Mouse (Mus musculus): Measurements from ENCODE around the gene Btbd35f5. TPM values are rescaled to one million over a fixed set of nuclear protein-coding genes. Genes with fewer than 3 reads are reported as not detected.
"Not testable (repeated sequence)": the region's sequence is repeated elsewhere in the genome, so short reads cannot be mapped to it uniquely, and the experiment has no call there.

Btbd35f5 gene
- polyA plus RNA-seq (2015; fragmentation: Nextera tagmentation; extraction: Ambion mirVana) = not detected in 2 replicates

DNA sequence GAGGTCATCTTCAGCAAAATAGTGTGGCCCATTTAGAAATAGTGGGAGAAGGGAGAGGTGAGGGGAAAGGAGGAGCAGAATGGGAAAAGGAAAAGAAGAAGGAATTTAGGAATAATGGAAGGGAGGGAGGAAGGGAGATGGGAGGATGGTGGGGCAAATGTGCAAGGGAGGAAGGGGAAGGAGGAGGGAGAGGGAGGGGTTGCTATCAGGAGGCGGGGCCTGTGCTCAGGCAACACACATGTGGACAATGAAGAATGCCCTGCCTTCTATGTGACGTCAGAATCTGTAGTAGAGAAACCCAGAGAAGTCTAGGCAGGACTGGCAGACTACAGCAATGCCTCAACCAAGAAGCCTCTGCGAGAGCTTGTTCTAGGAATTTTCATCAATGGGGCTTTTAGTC lies at the start of gene Btbd35f5:
Gene Btbd35f5, plus strand, starts transcription at position 301 of the 400 bp plus-strand sequence.
- not testable (repeated sequence) for H3K27ac ChIP-seq (ENCODE audit: low read length); H3K9ac ChIP-seq (ENCODE audit: low read length); H3K4me2 ChIP-seq (ENCODE audit: low read depth, low read length); ATAC-seq (ENCODE audit: insufficient read depth, low FRiP score); H3K9me3 ChIP-seq (replicated peaks; ENCODE audit: control insufficient read depth, low read length); H3K4me3 ChIP-seq (replicated peaks; ENCODE audit: low read length); H3K36me3 ChIP-seq (ENCODE audit: control insufficient read depth, insufficient read depth, low read length); H3K4me1 ChIP-seq (ENCODE audit: control insufficient read depth, insufficient read depth, low read length); H3K27me3 ChIP-seq (ENCODE audit: control insufficient read depth, insufficient read depth, low read length)
- WGBS = no CpG with 5 or more reads among the region's 3 CpGs

DNA sequence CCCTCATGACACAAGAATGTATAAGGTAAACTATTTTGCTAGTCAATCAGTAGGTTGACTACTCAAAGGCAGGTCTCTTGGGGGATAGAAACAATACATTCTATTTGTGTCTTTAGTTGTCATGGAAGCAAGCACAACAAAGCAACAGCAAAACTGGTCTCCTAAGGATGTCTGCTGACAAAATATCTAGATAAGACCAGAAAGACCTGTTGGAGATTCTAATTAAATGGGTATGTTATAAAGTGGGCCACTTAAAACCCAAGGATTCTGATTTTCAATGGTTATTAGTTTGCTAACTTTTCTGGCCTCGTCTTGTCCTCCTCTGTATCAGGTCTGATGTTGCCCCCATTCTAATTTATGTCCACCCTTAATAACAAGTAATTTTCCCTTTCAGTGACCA lies 32.2 kb upstream of the Btbd35f5 start, which contains the start of gene Gm21789:
Gene Gm21789, plus strand, starts transcription at position 301 of the 400 bp plus-strand sequence.
- H3K4me1 ChIP-seq (ENCODE audit: control insufficient read depth, insufficient read depth, low read length); H3K27ac ChIP-seq (ENCODE audit: low read length); H3K9ac ChIP-seq (ENCODE audit: low read length); H3K36me3 ChIP-seq (ENCODE audit: control insufficient read depth, insufficient read depth, low read length); H3K27me3 ChIP-seq (ENCODE audit: control insufficient read depth, insufficient read depth, low read length); H3K4me2 ChIP-seq (ENCODE audit: low read depth, low read length); H3K4me3 ChIP-seq (replicated peaks; ENCODE audit: low read length); ATAC-seq (ENCODE audit: insufficient read depth, low FRiP score); H3K9me3 ChIP-seq (replicated peaks; ENCODE audit: control insufficient read depth, low read length): not testable (repeated sequence)
- no CpG with 5 or more reads among the region's 1 CpGs for WGBS

Other genes with a start within 250 kb of the Btbd35f5 start
- not detected in 2 replicates for gene Btbd35f21, start 247.8 kb upstream of the Btbd35f5 start, polyA plus RNA-seq (2015; fragmentation: Nextera tagmentation; extraction: Ambion mirVana)
- not detected in 2 replicates for gene Btbd35f30, start 79.3 kb upstream of the Btbd35f5 start, polyA plus RNA-seq (2015; fragmentation: Nextera tagmentation; extraction: Ambion mirVana)
- not detected in 2 replicates for gene Gm21789, start 32.1 kb upstream of the Btbd35f5 start, polyA plus RNA-seq (2015; fragmentation: Nextera tagmentation; extraction: Ambion mirVana)

All from stomach, embryonic 16.5 days (tissue).